Mouse (Mus musculus): ENCODE measurements around the gene Il2ra. TPM values are rescaled to one million over a fixed set of nuclear protein-coding genes. Genes with fewer than 3 reads are reported as not detected.

Il2ra gene
- total RNA-seq, 1 experiment from 2014 or later: not detected

DNA sequence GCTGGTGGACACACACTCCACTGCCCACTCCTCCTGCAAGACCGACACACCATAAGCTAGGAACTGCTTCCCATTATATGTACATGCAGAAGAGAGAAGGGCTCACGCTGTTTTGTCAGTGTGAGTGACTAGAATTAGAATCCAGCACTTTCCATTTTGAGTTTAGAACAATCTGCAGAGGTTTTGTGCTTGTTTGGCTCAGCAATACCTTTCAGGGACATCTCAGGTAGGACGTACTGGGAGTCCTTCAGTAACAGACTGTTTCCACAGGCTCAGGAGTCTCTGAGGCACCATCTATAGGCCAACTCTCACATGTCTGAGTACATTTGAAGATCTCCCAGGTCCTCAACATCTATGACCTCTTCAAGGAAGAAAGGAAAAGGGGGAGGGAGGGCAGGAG lies 9.6 kb downstream of the Il2ra start:
- ATAC-seq (replicated peaks; ENCODE audit: low read depth, poor library complexity, severe bottlenecking): no peak

DNA sequence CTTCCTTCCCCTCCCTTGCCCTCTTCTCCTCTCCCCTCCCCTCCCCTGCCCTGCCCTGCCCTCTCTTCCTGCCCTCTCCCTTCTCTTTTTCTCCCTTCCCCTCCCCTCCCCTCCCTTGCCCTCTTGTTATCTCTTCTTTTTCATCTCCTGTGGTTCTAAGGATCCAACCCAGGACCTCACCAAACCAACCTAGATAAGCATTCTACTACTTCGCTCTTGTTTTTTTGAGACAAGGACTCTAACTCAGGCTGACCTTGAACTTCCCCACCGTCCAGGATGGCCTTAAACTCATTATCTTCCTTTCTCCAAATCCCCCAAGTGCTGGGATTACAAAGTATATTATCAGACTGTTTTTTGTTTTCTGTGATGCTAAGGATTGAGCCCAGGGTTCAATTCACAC lies 10.2 kb downstream of the Il2ra start:
- ATAC-seq (replicated peaks; ENCODE audit: low read depth, poor library complexity, severe bottlenecking): no peak; the same call in 1 of the 2 replicates

DNA sequence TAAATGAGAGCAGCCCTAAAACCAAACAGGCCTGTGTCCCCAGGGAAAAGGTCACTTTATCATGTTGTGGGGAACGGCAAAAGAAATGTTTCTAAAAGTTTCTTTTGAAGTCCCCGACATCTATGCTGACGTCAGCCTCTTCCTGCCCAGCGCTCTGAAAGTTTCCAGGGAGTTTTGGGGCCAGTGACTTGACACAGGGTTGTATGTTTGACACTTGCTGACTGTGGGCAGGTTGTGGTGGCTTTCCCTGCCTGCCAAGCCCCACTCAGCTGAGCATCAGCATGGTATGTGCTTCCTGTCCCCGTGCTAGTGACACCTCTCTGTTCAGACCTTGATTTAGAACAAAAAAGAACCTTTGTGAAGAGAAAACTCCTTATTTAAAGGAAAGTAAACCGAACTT lies 10.7 kb downstream of the Il2ra start:
- ATAC-seq (replicated peaks; ENCODE audit: low read depth, poor library complexity, severe bottlenecking): peak; percentile 91

DNA sequence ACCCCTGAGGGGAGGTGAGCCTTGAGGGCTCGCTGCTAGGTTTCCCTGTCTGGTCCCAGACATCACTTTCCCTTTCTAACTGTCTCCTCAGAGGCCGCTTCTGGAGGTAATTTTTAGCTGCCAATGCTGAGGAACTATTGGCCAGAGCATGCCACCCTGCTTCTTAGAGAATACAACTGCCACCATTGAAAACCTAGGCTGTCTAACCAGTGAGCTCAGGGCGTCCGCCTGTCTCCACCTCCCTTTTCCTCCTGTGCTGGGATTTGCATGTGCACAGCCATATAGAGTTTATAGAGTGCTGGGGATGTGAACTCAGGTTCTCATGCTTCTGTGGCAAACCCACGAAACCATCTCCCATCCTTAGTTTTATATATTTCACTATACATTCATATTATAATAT lies 11.2 kb downstream of the Il2ra start:
- no peak for ATAC-seq (replicated peaks; ENCODE audit: low read depth, poor library complexity, severe bottlenecking)

DNA sequence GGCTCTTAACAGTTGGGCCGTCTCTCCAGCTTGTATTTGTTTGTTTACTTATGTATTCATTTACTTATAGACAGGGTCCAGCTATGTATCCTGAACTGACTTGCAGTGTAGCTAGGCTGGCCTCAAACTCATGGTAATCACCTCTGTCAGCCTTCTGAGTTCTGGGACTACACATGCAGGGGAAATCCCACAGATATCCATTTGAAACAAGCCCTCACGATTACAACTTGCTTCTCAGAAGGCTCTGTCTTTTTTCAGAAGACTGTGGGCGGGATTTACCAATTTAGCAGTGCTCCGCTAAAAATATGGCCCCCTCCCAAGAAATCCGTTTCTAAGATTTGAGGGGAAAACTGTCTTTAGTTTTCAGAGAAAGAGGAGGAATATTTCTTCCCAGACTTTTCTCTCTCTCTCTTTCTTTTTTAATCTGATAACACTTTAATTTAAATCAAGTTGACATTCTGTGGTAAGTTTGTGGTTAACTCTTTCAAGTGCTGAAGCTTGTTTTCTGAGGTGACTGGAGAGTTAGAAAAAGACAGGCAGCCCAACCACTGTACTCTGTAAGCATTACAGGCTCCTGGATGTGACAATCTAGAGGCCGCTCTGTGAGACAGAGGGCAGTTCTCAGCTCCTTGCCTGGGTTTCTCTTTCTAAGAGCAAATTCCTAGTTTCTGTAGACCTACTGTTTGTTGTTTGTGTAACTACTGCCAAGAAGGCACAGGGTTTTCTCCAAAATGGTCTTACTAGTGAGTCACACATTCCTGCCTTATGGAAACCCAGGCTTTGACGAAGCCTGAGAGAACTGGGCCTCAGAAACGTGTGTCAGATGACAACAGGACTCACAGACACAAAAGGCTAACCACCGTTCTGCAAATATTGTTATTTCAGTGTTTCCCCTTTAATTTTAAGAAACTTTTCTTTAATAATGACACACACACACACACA lies 12.7 kb downstream of the Il2ra start:
- peak; percentile 67 for ATAC-seq (replicated peaks; ENCODE audit: low read depth, poor library complexity, severe bottlenecking)

DNA sequence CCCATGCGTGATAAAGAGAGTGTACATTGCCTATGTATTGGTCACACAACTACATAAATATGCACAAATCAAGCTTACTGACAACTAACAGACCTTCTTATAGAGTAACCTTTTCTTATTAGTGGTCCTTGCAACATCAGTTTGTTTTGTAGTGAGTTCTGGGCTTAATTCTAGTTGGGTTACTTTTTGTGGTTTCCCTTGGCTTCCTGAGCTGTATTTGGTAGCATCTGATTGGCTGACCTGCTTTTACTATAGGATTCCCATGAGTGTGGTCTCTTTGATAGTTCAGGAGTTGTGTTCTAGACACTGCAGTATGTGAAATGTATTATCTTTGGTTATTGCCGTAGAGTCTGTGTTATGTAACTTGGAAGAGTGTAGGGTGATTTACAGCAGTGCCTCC lies 15.0 kb downstream of the Il2ra start:
- no peak for ATAC-seq (replicated peaks; ENCODE audit: low read depth, poor library complexity, severe bottlenecking)

DNA sequence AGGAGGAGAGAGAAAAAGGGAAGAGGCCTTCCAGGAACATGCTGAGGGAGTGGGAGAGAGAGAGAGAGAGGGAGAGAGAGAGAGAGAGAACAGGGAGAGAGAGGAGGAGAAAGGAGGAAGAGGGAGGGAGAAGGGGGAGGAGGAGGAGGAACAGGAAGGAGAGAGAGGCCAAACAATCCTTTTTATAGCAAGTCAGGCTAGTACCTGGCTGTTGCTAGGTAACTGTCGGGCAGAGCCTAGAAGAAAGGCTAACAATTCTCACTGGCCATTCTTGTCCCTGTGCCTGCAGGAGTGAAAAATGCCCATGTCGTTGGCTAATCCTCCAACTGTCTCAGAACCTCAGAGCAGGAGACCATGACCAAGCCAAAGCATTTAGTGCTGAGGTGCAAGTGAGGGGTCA lies 16.7 kb downstream of the Il2ra start:
- ATAC-seq (replicated peaks; ENCODE audit: low read depth, poor library complexity, severe bottlenecking): no peak

DNA sequence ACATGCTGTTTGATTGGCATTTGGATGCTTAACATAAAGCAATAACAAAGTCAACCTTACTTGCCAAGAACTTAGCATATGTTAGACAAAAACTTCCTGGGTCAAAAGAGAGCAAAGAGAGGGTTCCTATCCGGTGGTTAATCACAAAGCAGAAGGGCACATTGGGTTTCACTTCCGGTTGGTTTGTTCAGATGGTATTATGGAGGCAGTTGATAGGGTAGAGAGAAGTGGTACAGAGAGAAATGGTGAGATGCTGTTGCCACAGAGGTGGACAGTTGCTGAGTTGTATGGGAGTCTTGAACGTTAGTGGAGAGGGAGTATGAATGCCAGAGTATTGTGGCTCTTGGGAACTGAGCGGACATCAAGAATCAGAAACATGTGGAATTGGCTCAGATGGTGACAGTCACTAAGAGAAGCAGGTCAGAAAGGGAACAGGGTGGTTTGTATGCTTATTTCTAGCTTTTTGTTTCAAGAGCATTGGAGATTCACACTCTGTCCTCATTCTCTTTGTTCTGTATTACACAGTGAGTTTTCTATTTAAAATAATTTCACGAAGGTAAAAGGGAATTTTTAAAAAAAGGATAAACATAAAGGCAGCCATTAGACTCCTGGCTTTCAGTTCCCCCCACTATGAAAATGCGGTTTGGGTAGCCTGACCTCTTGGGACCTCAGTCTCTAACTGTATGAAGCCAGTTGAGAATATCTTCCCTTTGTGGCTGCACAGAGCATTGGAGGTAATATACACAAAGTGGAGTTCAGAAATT lies 19.7 kb downstream of the Il2ra start:
- ATAC-seq (replicated peaks; ENCODE audit: low read depth, poor library complexity, severe bottlenecking): peak; percentile 49

DNA sequence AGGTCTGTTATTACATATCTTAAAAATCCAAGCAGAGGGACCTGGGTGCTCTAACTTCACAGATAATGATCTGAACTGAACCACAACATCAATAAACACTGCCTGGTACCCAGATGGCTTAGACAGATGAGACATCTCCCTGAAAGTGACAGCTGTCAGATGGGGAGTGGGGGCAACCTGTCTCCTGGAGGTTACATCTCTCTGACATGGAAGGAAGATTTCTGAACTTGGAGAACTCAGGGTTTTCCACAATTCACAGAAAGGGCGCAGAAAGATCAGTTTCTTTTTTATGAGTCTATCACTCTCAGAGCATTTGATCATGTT lies 20.3 kb downstream of the Il2ra start:
- ATAC-seq (replicated peaks; ENCODE audit: low read depth, poor library complexity, severe bottlenecking): no peak

DNA sequence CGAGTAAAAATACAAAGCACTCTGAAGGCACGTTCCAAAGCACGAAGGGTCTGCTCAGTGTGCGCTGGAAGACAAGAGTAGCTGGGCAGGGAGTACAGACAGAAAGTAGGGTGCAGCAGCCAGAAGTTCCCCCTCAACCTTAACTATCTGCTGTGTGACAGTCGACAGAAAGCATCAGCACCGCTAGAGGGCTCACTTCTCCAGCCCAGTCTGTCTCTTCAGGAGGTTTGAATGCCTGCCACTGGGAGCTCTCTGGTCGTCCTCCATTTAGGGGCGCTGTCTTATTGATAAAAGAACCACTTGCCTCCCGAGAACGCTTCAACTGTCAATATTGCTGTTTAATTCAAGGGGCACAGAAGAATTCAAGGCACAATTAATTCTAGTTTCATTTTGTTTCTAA lies 21.4 kb downstream of the Il2ra start:
- peak; percentile 98 for ATAC-seq (replicated peaks; ENCODE audit: low read depth, poor library complexity, severe bottlenecking)

DNA sequence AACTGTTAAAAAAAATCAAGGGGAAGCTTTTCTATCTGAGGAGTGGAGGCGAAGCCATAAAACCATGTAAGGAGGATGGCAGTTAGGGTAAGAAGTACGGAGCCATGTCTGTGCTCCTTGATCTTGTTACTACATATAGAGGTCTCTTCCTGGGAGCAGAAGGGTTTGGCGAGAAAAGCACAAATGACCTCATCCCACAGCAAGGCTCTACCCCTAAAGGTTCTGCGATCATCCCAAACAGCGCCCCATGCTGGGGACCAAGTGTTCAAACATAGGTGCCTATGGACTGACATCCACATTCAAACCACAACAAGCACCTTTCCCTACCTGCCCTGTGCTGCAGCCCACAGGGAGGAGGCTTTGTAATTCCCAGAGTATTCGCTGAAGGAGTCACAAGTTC lies 21.8 kb downstream of the Il2ra start:
- ATAC-seq (replicated peaks; ENCODE audit: low read depth, poor library complexity, severe bottlenecking): peak; percentile 50

DNA sequence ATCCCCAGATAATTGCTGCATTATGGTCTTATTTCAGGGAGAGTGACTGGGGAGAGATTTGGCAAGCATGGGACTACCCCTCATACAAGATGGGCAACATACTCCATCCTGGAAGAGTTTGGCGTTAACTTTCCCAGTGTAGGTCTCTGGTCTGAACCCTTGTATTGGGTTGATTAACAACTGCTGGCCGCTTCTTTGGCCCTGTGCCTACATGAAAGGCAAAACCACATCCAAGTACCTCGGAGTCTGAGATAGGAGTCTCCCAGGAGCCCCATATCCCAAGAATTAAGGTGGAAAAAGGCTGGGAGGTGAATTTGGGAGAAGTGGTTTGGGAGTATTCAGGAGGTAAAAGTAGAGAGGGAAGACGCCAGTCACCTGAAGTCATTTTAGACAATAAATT lies 22.2 kb downstream of the Il2ra start:
- ATAC-seq (replicated peaks; ENCODE audit: low read depth, poor library complexity, severe bottlenecking): no peak

DNA sequence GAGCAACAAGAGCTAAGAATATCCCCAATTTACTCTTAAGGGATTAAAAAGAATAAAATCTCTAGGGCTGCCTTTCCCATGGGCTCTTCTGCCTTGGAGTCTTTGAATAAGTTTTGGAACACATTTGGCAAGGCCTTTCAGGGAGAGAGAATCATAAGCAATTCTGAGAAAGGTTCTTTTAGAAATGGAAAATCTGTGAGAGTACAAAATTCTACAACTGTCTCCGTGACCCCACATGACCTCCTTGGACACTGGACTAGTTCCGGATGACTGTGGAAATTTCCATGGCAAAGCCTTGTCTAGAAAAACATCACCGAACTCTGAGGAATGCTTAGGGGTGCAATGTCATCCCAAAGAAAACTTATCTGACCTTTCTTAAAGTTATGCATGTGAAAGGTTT lies 22.7 kb downstream of the Il2ra start:
- ATAC-seq (replicated peaks; ENCODE audit: low read depth, poor library complexity, severe bottlenecking): no peak

DNA sequence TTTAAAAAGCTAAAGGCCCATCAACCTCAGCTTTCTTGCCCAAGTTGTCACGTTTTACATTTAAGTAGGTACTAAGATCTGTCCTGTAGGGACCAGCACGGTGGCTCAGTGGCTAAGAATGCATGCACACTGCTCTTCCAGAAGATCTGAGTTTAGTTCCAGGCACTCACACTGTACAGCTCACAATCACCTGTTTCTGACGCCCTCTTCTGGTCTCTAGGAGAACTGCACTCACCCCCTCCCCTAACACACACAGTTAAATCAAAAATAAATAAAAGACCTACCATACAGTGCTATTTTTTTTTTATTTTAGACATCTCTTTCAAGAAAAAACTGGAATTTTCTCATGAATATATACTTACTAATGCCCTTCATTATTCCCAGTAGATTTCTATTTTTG lies 29.5 kb downstream of the Il2ra start:
- ATAC-seq (replicated peaks; ENCODE audit: low read depth, poor library complexity, severe bottlenecking): peak; percentile 84

DNA sequence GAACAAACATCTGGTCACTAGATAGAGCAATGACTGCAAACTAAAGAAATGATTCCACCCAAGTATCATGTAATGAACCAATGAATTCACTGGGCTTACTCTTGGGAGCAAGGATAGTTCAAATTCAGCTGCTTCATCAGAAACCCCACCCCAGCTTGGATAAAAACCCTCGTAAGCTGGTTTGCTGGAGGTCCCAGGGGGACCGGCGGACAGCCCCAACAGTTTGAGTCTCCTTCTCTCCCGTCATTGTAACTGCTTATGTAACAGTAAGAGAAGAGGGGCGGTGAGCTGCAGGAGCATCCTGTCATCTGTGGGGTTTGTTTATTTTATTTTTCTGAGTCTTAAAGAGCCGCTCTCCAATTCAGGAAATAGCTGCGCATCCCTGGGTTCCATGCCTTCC lies 37.0 kb downstream of the Il2ra start:
- no peak for ATAC-seq (replicated peaks; ENCODE audit: low read depth, poor library complexity, severe bottlenecking)

DNA sequence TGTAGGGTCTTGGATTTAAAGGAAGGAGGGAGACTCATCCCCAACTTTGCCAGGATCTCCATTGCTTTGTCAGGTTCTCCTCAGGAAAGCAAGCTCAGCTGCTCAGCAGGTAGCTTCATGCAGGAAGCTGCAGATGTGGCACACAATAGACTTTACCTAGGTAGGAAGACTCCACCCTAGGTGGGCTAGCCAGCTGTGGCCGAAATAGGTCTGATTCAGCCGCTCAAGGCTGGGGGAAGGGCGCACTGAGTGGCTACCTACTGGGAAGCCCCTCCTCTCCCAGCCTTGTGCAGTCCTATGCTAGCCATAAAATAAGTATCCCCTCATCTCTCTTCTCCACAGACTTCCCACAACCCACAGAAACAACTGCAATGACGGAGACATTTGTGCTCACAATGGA lies 40.1 kb downstream of the Il2ra start:
- no peak for ATAC-seq (replicated peaks; ENCODE audit: low read depth, poor library complexity, severe bottlenecking)

DNA sequence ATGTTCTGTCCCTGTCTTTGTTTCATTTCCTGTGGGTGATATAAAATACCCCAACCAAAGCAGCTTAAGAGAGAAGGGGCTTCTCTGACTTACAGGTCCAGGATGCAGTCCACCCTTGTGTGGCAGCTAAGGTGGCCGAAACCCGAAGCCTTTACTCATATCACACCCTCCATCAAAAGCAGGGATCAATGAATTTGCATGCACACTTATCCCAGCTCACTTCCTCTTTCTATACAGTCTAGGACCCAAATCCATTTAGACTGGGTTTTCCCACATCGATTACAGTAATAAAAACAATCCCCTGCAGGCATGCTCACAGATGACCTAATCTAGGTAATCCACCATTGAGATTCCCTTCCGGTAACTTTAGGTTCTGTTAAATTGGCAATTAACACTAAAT lies 43.9 kb downstream of the Il2ra start:
- no peak for ATAC-seq (replicated peaks; ENCODE audit: low read depth, poor library complexity, severe bottlenecking)

DNA sequence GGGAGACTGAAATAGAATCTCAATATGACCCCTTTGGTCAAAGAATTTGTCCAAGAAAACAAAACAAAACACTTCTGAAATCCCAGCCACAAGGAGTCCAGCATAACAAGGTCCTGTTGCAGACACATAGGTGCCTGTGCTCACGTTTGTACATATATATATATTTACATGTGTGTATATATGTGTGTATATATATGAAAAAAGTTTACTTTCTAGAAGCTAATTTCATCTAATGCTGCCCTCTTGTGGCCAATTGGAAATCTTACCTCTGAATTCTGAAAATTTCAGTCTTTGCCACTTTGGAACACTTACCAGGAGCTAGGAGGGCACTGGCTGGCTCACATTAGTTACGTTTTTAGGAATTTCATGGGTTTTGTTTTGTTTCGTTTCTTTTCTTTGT lies 44.8 kb downstream of the Il2ra start:
- 0 out of 2 replicates have a peak, but pooled peaks have one; percentile 47 for ATAC-seq (replicated peaks; ENCODE audit: low read depth, poor library complexity, severe bottlenecking)

DNA sequence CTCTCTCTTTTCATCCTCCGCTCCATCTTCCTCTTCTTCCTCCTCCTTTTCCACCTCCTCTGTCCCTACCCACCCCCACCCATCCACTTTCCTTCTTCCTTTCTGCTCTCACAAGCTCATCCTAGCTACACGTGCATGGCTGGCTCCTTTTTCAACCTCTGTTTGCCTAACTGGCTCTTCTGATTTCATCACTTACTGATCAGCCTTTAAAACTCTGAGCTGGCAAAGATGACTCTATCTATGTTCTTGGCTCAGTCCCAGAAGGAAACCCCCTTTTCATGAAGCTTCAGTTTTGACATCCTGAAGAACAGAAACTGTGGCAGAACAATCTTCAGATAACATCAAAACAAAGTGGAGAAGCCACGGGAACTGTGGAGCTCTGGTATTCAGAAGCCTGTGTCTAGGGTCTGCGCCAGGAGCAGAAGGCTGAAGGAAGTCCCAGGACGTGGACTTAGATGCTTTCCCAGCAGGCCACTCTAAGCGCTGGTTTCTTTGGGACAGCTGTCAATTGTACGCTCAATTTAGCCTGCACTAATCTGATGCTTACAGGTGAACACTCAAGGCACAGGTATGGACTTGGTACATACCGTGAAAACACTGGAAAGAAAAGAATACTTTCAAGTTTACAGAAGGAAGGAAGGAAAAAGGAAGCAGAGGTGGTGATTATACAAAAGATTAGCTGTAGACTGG lies 47.7 kb downstream of the Il2ra start:
- ATAC-seq (replicated peaks; ENCODE audit: low read depth, poor library complexity, severe bottlenecking): no peak

DNA sequence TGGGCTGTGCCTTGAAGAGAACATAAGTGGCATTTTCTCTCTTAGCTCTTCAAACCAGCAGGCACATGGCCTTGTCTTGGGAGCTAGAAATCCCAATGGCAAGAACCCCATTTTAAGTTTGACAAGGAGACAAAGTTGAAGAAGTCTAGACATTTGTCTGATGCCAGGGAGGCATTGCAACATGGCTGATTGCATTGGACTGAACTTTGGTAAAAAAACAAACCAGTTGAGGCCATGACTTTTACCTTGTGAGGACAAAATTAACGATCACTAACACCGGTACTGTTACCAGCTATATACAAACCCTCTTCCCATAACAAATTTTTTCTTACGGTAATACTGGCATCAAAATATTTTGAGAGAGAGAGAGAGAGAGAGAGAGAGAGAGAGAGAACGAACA lies 50.7 kb downstream of the Il2ra start:
- ATAC-seq (replicated peaks; ENCODE audit: low read depth, poor library complexity, severe bottlenecking): no peak

DNA sequence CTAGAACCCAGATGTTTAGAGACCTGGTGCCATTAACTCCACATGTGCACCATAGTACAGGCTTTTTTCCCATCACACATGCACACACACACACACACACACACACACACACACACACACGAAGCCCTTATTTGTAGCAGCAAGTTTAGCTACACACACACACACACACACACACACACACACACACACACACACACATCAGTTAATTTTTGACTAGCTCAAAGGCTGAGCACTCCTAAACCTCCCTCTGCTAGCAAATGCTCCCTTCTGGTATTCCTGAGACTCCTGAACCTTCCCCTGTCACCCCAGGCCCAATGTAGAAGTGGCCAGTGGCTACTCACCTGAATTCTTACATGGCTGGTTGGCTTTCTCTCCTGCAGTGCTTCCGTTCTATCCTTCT lies 51.5 kb downstream of the Il2ra start:
- no peak for ATAC-seq (replicated peaks; ENCODE audit: low read depth, poor library complexity, severe bottlenecking)

Measured in common myeloid progenitor, adult 5-6 weeks (primary cell).